Mouse (Mus musculus): Measurements from ENCODE around the gene Arid4a.

The Arid4a gene

DNA sequence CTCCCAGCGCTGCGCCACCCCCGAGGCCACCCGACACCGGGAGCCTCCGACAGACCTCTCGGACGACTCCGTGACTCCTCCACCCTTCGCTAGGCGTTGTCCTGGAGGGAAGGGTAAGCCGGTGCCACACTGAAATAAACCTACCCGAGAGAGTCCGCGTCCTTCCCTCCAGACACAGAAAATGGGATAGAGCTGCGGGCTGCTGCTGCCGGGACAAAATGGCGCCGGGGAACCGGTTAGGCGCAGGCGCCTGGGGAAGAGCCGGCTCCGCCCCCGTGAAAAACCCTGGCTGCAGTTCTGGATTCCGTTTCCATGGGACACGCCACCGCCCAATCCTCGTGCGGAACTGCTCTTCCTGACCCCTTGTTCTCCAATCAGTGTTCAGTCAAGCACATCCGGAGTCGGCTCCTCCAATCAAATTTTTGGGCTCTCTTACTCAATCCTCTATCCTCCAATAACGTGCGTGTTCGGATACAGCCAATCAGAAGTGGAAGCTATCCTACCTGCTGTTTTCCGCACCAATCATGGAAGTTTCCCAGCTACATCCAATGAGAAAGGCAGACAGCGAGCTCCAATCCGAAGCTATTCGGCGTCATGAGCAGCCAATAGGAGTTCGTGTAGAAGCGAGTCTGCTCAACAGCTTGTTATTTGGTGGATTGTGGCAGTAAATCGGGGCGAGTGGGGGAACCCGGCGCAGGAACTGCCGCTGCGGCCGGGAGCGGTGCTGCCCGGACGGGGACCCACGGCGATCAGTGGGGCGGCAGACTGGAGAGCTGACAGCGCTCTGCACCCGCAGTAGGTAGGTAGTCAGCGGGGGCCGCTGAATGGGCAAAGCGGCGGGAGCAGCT lies at the start of gene Arid4a:
Arid4a (plus strand) TSS at position 628 of the 848 bp plus-strand sequence.
- peak; percentile 96 for DNase-seq

- no peak for DNase-seq
Observed at GRCm38 (mm10) chr12:70967581-70967980, 48.2 kb upstream of the Arid4a start.

DNA sequence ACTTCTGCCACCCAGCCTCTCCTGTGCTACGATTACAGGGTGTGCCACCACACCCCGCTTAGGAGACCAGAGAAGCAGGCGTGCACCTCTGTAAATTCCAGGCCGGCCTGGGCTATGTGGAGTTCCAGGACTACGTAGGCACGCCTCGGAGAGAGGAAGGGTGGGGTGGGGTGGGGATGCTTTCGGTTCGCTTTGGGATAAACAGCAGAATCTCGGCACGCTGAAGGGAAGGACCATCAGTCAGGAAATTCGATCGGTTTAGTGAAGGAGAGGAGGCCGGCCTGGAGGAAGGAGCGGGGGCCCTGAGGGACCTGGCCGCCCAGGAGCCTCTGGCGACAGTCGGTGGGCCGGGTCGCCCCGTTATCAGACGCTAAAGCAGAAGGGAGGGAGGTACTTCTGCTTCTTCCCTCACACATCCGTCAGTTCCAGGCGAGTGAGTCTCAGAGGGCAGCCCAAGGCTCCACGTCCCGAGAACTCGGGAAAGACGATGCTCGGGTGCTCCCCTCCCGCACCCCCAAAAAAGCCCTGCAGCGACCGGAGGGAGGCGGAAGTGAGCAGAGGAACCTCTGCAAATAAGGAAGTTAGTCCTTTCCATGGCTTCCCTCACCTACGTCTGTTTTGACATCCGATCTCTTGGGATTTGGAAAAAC lies 47.5 kb upstream of the Arid4a start:
- peak; percentile 79 for DNase-seq

DNA sequence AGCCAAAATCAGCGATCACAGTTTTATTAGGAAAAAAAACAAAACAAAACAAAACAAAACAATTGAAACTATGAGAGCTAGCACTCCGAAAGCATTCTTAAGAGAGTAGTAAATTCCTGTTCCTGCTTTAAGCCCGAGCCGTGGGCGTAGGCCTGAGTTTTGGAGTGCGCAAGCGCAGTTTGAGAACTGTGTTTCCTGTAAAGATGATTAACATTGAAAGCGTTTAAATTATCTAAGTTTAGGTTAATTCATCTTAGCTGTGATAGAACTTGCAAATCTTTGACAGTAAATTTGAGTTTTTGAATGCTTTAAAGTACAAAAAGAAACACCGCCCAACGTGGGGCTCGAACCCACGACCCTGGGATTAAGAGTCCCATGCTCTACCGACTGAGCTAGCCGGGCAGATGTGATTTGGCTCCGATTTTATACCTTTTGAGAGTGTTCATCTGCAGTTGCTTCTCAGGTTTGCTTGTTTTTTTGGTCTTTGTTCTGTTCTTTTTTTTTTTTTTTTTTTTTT lies 46.9 kb upstream of the Arid4a start:
- DNase-seq: peak; percentile 89

GRCm38 (mm10) chr12:70969485-70970184 lies 46.2 kb upstream of the Arid4a start:
- peak; percentile 66 for DNase-seq

- peak; percentile 23 for DNase-seq
Observed at GRCm38 (mm10) chr12:70973831-70974230, 42.0 kb upstream of the Arid4a start.

DNA sequence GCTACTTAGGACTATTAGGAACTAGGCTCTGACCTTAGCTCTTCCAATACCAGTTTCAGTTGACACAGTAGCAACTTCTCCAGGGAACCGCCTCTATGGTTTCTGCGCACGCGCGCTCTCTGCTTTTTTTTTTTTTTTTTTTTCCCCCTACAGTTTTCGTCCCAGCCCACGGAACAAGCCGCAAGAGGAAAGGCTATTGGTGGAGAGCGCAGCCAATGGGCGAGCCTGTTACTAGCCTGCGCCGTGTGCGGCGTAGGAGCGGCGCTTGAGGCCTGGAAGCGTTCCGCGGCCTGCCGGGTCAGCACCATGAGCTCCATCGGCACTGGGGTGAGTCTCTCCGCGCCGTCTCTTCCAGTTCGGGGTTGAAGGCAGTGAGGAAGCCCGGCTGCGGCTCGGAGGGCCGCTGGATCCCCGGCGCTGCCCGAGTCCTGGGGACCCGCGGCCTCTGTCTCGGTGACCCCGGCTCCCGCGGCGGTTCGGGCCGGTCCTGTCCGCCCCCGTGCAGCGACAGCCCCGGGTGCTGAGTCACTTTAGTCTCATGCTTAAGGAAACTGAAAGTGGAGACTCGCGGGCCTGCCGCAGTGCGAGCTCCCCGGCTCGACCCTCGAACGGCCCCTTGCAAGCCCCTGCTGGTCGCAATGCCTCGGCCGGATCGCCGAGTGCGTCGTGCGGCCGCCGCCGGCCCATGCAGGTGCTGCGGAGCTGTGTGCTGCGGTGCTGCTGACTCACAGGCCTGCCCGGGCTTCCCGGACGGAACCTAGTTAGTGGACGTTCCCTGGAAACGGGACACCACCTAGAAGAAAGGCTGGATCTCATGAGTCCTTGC lies 41.1 kb upstream of the Arid4a start, which contains the start of gene Psma3:
Psma3 (plus strand) TSS at position 181 of the 826 bp plus-strand sequence.
- DNase-seq: peak; percentile 86

DNA sequence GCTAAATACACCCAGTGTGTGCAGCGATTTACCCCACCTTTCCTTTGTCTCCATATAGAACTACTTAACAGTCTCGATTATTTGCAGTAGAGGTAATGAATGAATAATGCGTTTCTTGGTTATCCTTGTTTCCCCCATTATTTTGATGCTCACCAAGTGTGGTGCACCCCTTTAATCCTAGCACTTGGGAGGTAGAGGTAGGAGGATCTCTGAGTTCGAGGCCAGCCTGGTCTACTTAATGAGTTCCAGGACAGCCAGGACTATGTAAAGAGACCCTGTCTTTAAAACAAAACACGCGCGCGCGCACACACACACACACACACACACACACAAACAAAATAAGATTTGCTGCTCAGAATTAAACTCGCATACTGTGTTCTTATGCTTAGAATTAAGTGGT lies 40.4 kb upstream of the Arid4a start:
- DNase-seq: no peak

DNA sequence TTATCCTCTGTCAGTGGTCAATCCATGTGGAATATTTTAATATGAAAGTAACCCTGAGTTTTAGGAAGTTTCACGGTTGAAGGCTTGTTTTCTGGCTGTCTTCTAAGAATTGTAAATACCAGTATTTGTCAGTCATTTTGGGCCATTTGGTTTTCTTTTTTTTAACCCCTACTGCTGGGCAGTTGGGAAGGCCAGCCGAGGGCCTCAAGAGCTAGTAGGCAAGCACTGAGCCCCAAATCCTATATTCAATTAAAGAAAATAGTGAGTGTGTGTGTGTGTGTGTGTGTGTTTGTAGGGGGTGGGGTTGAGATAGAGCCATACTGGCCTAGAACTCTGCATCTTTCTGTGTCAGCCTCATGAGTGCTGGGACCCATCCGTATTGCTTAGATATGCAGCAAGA lies 39.9 kb upstream of the Arid4a start:
- DNase-seq: no peak

DNA sequence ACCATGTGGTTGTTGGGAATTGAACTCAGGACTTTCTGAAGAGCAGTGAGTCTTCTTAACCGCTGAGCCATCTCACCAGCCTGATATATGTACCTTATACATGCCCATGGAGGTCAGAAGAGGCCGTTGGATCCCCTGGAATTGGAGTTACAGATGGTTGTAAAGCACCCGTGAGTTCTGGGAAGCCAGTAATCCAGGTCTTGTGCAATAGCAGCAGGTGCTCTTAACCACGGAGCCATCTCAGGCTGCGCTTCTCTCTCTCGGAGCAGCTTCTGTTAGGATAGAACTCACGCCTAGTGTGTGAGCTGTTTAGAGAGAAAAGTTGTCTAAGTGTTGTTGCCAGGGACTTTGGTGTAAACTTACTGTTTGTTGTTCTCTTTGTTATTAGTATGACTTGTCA lies 37.4 kb upstream of the Arid4a start:
- no peak for DNase-seq

DNA sequence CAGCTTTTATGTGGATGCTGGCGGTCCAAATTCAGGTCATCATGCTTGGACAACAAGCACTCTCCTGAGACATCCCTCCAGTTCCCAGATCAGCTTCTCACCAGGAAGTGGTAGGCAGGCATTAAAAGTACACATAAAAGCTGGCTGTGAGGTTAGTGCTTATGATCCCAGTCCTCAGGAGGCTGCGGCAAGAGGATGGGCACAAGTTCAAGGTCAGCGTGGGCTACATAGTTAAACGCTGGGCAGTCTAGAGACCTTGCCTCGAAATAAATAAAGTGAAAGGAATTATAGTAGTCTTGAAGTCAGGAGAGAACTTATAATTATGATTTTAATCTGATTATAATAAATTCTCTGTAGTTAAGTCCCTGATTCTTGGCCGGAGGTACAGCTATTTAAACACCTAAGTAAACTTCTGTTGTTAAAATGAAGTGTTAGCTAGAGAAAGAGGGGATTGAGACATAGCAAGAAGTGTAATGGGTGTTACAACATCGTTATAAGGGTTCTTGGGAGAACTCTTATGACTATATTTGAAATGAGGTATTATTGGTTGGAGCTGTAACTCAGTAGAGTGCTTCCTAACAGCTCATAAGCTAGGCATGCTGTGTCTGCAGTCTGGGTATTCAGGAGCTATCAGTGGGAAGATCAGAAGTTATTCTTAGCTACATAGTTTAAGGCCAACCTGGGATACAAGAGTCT lies 30.8 kb upstream of the Arid4a start:
- DNase-seq: no peak

DNA sequence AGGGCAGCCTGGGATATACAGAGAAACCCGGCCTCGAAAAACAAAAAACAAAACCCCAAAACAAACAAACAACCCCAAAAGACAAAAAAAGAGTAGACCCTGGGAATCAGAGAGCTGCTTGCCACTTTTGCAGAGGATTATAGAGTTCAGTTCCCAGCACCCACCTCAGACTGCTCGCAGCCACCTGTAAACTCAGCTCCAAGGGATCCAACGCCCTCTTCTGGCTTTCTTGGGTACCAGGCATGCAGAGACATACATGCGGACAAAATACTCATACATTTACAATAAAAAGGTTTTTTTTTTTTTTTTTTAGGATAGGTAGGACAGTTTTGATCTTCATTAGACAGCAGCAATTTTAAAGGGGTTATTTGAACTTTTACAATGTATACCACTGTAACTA lies 18.6 kb upstream of the Arid4a start:
- DNase-seq: no peak

- no peak for DNase-seq
Observed at GRCm38 (mm10) chr12:70999423-70999903, 16.3 kb upstream of the Arid4a start.

DNA sequence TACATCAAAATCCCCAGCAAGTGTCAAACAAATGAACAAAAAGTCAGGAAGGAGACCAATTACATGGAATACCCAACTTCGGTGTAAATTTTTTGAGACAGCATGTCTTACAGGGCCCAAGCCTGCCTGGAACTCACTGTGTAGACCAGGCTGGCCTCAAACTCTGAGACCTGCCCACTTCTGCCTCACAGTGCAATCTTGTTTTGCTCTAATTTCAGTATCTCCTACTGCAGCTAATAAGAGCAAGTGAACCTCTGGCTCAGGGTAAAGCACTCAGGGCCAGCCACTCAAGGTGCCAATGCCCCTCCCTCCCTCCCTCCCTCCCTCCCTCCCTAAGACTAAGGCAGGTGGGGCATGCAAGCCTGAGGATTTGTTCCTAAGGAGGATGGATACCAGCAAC lies 15.4 kb upstream of the Arid4a start:
- DNase-seq: no peak

GRCm38 (mm10) chr12:71001456-71001855 lies 14.3 kb upstream of the Arid4a start:
- DNase-seq: no peak

DNA sequence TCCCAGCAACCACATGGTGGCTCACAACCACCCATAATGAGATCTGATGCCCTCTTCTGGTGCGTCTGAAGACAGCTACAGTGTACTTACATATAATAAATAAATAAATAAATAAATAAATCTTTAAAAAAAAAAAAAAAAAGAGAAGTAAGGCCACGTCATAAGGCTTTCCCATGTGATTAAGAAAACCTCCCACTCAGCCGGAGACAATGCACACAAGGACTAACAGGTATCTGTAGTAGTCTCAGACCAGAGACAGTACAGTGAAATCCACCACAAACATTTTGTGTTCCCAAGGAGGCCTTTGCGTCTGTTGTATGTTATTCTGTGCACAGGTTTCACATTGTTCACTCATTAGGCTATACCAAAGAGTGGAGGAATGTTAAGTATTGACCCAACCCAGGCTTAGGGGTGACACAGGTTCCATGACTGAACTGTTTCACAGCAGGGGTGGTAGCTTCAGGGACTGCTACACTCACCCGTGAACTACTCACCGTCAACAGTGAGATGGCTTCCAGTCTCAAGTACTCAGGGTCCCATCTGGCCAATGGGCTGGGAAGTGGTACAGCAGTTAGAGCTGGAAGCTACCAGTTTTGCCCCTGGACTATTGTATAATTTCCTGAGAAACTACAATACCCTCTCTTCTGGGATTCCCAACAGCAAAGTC lies 11.9 kb upstream of the Arid4a start:
- no peak for DNase-seq

DNA sequence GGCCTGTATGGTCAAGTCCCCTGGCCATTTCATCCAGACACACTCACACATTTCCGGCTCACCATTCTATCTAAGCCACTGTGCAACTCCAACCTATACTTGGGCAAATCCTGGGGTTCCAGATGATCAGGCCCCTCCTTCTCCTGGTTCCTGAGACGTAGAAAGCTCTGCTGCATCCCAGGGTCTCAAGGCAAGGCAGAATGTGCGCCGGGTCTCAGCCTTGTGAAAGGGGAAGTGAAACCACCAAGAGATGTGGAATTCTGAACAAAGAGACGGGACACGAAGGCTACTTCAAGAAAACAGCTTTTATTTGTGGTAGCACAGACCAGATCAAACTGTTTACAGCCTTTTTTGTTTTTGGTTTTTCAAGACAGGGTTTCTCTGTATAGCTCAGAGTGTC lies 9.6 kb upstream of the Arid4a start:
- DNase-seq: no peak

DNA sequence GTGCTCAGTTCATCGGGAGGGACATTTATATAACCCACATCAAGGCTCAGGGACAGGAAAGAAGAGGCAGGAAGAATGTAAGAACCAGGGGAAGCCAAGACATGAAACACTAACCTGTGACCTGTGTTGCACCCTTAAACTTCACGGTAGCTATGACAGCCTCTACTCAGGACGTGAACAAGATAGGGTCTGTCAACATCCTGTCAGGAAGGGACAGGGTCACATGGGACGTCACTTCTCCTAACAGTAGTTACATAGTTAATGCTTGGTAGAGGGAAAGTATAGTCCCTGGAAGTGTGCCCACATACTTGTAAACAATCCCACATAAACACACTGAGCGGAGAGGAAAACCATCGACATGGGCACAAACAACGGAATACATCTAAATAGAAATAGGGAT lies 8.9 kb upstream of the Arid4a start:
- DNase-seq: no peak

DNA sequence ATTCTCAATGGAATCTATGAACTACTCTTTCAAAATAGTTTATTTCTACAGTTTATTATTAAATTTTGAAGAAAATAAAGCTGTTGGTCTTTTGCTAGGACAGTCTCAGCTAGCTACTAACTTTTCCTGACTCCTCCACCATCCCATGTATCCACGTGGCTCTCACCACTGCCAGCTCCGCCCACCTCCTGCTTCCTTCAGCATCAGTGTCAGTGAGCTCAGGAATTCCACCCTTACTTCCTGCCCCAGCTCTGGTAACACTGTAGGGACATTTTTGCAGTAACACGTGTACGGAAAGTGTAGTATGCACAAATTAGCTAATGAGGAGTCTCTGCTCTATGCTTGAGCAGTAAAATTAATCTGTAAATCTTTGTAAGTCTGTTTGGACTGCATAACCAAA lies 6.0 kb upstream of the Arid4a start:
- DNase-seq: no peak

- no peak for DNase-seq
Observed at GRCm38 (mm10) chr12:71014845-71015362, 886 bp upstream of the Arid4a start.

- DNase-seq: no peak
Observed at GRCm38 (mm10) chr12:71016211-71016502, 367 bp downstream of the Arid4a start.

Data from cerebellum, adult 8-10 months (tissue).